Mouse (Mus musculus): ENCODE results near the gene Tmem175.

DNA sequence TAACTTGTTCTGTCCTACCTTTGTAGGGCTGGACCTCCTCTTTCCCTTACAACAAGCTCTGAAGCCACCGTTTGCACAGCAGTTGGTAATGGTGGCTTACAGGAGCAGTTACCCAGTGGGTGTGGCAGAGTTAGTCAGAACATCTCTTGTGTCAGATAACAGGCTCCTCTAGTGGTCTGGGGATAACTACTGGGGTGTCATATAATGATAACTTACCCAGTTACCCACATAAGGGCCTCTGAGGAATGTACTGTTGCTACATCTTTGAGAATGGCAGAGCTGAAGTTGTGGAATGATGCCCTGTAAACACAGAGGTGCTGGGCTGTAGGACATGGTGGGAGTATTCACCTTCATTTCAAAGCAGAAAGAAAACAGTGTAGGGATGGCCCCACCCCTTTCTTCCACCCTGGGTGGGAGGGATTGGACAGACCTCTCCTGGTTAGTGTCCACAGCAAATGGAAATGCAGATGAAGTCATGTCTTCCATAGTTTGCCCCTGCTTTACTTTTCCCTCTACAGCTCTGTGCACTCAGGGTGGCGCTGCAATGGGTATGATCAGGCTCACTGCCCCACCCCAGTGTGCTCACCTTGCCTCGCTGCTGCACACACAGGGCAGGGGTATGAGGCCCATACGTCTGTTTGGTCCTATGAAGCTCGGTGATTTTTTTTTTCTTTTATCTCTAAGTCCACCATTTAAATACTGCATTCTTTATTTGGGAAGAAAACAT is 47.4 kb downstream of the Tmem175 start:
- TF ChIP-seq CTCF (IDR thresholded peaks at IDR 0.05) (no peak), POLR2A (IDR thresholded peaks at IDR 0.05; ENCODE audit: insufficient read depth, low read depth, low read length) (no peak), EP300 (IDR thresholded peaks at IDR 0.05; ENCODE audit: insufficient read depth, low read depth, low read length) (no peak)

Measured in heart, adult 2 months (tissue).